25 mouse cellular contexts compared by ENCODE assay signal in genomic region chr10:28550549-28550948, GRCm38 (mm10).
DNase-seq lines count a peak whose midpoint lies in the region; ATAC-seq and TF ChIP-seq lines count a peak whose summit lies in the region.
"Had no signal": no experiment of that assay in that cellular context is flagged by ENCODE, and none has a peak within 500 bp of the region (broad histone marks: within the 10 kb centered on the region; RNA-seq: fewer than 3 reads in every experiment).

No protein-coding gene starts in this region.

- H3K27me3 ChIP-seq in embryonic facial prominence, embryonic 11.5 days (ENCODE audit: control insufficient read depth, insufficient read depth, low read length), result no peaks in the 10 kb centered on the region
- no peaks in the 10 kb centered on the region for H3K27me3 ChIP-seq in embryonic facial prominence, embryonic 10.5 days (replicated peaks; ENCODE audit: low read depth, poor library complexity, severe bottlenecking)
- H3K27me3 ChIP-seq in MEL (ENCODE audit: control insufficient read depth in 1 of 2, insufficient read depth in 2 of 2, low read length in 2 of 2), result no peaks in the 10 kb centered on the region
- no peaks in the 10 kb centered on the region for H3K27me3 ChIP-seq in midbrain, embryonic 14.5 days (ENCODE audit: control insufficient read depth, insufficient read depth, low read length)
- H3K27me3 ChIP-seq in kidney, embryonic 15.5 days, result no peaks in the 10 kb centered on the region
- H3K27me3 ChIP-seq: embryonic facial prominence, embryonic 12.5 days; embryonic facial prominence, embryonic 15.5 days; hindbrain, embryonic 12.5 days; hindbrain, embryonic 15.5 days had no signal

- no peak overlapping the region for H3K4me2 ChIP-seq in embryonic facial prominence, embryonic 11.5 days (ENCODE audit: low read depth, low read length)
- H3K4me2 ChIP-seq in midbrain, embryonic 14.5 days (ENCODE audit: low read length), result no peak overlapping the region
- H3K4me2 ChIP-seq in kidney, embryonic 15.5 days, result no peak overlapping the region
- H3K4me2 ChIP-seq: embryonic facial prominence, embryonic 12.5 days; embryonic facial prominence, embryonic 15.5 days; heart, embryonic 11.5 days; hindbrain, embryonic 12.5 days; hindbrain, embryonic 15.5 days had no signal

- no peak for TF ChIP-seq CTCF in MEL (IDR thresholded peaks at IDR 0.05 in 2 of 3, conservative IDR thresholded peaks at IDR 0.05 in 1 of 3; ENCODE audit: control insufficient read depth in 1 of 3, insufficient read depth in 1 of 3, low read depth in 2 of 3, low read length in 3 of 3, poor library complexity in 1 of 3, severe bottlenecking in 1 of 3)
- TF ChIP-seq CTCF in brain, embryonic 14.5 days (IDR thresholded peaks at IDR 0.05; ENCODE audit: borderline replicate concordance, extremely low read depth, insufficient read depth, insufficient read length), result no peak

- H3K4me3 ChIP-seq in embryonic facial prominence, embryonic 11.5 days (ENCODE audit: low read depth, low read length), result no peak overlapping the region
- H3K4me3 ChIP-seq in embryonic facial prominence, embryonic 10.5 days, result no peak overlapping the region
- H3K4me3 ChIP-seq in MEL (ENCODE audit: control insufficient read depth in 1 of 2, insufficient read depth in 1 of 2, low read depth in 2 of 2, low read length in 2 of 2), result no peak overlapping the region
- H3K4me3 ChIP-seq in midbrain, embryonic 14.5 days (replicated peaks; ENCODE audit: low read depth, low read length), result no peak overlapping the region
- H3K4me3 ChIP-seq in kidney, embryonic 15.5 days (replicated peaks), result no peak overlapping the region
- H3K4me3 ChIP-seq: embryonic facial prominence, embryonic 12.5 days; embryonic facial prominence, embryonic 15.5 days; gastrocnemius, adult 2 months; hindbrain, embryonic 12.5 days; hindbrain, embryonic 15.5 days had no signal

- H3K4me1 ChIP-seq in embryonic facial prominence, embryonic 11.5 days (ENCODE audit: control insufficient read depth, insufficient read depth, low read length), result no peaks in the 10 kb centered on the region
- H3K4me1 ChIP-seq in embryonic facial prominence, embryonic 10.5 days, result no peaks in the 10 kb centered on the region; the same call in 1 of the 2 replicates
- H3K4me1 ChIP-seq in MEL (ENCODE audit: control insufficient read depth in 1 of 2, insufficient read depth in 2 of 2, low read length in 2 of 2), result peaks cover 0 to 3% of the 10 kb centered on the region in 2 experiments; a peak in 1 of 4 replicates
- H3K4me1 ChIP-seq in midbrain, embryonic 14.5 days (ENCODE audit: control insufficient read depth, insufficient read depth, low read length), result 0 out of 2 replicates have a peak, but pooled peaks cover 2% of the 10 kb centered on the region
- H3K4me1 ChIP-seq in kidney, embryonic 15.5 days, result no peaks in the 10 kb centered on the region
- H3K4me1 ChIP-seq: embryonic facial prominence, embryonic 12.5 days; embryonic facial prominence, embryonic 15.5 days; hindbrain, embryonic 12.5 days; hindbrain, embryonic 15.5 days had no signal

- H3K79me2 ChIP-seq in MEL (ENCODE audit: control insufficient read depth, insufficient read depth, low read length, poor library complexity), result no peaks in the 10 kb centered on the region

- DNase-seq in embryonic facial prominence, embryonic 11.5 days (ENCODE audit: low spot score), result peak; percentile 15
- DNase-seq in embryonic facial prominence, embryonic 10.5 days (ENCODE audit: low spot score), result no peak
- peak; percentile 12 for DNase-seq in MEL (ENCODE audit: low read depth, low spot score)
- DNase-seq in brain, embryonic 14.5 days (ENCODE audit: low read depth), result peak; percentile 49
- DNase-seq in midbrain, embryonic 14.5 days, result peak; percentile 58
- DNase-seq in left cerebral cortex, adult 8-10 months (ENCODE audit: low spot score in 2 of 2), result no peak
- no peak for DNase-seq in lung, postnatal 10 days
- DNase-seq: adrenal gland, postnatal 10 days; cerebellum, adult 11-12 months; cerebellum, adult 8-10 months; cerebellum, postnatal 10 days; cerebellum, postnatal 36 days; embryo, embryonic 11 days; forebrain, postnatal 0 days; gastrocnemius, adult 2 months; gastrocnemius, postnatal 14 days; heart, adult 11 months had no signal

- no peak for ATAC-seq in embryonic facial prominence, embryonic 11.5 days (replicated peaks; ENCODE audit: insufficient number of reproducible peaks, low FRiP score, low TSS enrichment, low read depth)
- no peak; the same call in 1 of the 2 replicates for ATAC-seq in midbrain, embryonic 14.5 days (ENCODE audit: low FRiP score, low TSS enrichment)
- ATAC-seq in kidney, embryonic 15.5 days (replicated peaks; ENCODE audit: low FRiP score), result no peak
- ATAC-seq: activated CD4-positive, CD25-positive, alpha-beta regulatory T cell, adult 4 months; forebrain, embryonic 14.5 days; forebrain, postnatal 0 days had no signal

- no peaks in the 10 kb centered on the region for H3K36me3 ChIP-seq in embryonic facial prominence, embryonic 11.5 days (replicated peaks; ENCODE audit: control insufficient read depth, insufficient read depth, low read depth, low read length)
- H3K36me3 ChIP-seq in embryonic facial prominence, embryonic 10.5 days (replicated peaks), result no peaks in the 10 kb centered on the region
- H3K36me3 ChIP-seq in MEL (ENCODE audit: control insufficient read depth in 1 of 2, insufficient read depth in 2 of 2, low read length in 2 of 2), result no peaks in the 10 kb centered on the region
- H3K36me3 ChIP-seq in midbrain, embryonic 14.5 days (ENCODE audit: control insufficient read depth, insufficient read depth, low read length), result no peaks in the 10 kb centered on the region
- H3K36me3 ChIP-seq in kidney, embryonic 15.5 days, result no peaks in the 10 kb centered on the region
- H3K36me3 ChIP-seq: embryonic facial prominence, embryonic 12.5 days; embryonic facial prominence, embryonic 15.5 days; hindbrain, embryonic 12.5 days; hindbrain, embryonic 15.5 days had no signal

- no peak overlapping the region for H3K27ac ChIP-seq in embryonic facial prominence, embryonic 11.5 days (replicated peaks; ENCODE audit: low read depth, low read length)
- no peak overlapping the region for H3K27ac ChIP-seq in embryonic facial prominence, embryonic 10.5 days (replicated peaks)
- H3K27ac ChIP-seq in MEL (ENCODE audit: control insufficient read depth, low read depth, low read length), result no peak overlapping the region
- no peak overlapping the region for H3K27ac ChIP-seq in midbrain, embryonic 14.5 days (replicated peaks; ENCODE audit: low read depth, low read length)
- no peak overlapping the region for H3K27ac ChIP-seq in kidney, embryonic 15.5 days
- H3K27ac ChIP-seq: embryonic facial prominence, embryonic 12.5 days; embryonic facial prominence, embryonic 15.5 days; gastrocnemius, adult 2 months; hindbrain, embryonic 12.5 days; hindbrain, embryonic 15.5 days had no signal

- no peak for TF ChIP-seq RAD21 in MEL (IDR thresholded peaks at IDR 0.05; ENCODE audit: low read depth, low read length)

- TF ChIP-seq EP300 in MEL (IDR thresholded peaks at IDR 0.05; ENCODE audit: low read depth in 1 of 2, low read length in 2 of 2), result peak in 1 of 2 experiments; percentile 11; a peak in 1 of 4 replicates

- H3K9me3 ChIP-seq in embryonic facial prominence, embryonic 11.5 days (replicated peaks; ENCODE audit: control insufficient read depth, low read length), result no peaks in the 10 kb centered on the region
- no peaks in the 10 kb centered on the region for H3K9me3 ChIP-seq in embryonic facial prominence, embryonic 10.5 days
- H3K9me3 ChIP-seq in MEL (replicated peaks; ENCODE audit: insufficient read depth, low read length), result no peaks in the 10 kb centered on the region
- H3K9me3 ChIP-seq in midbrain, embryonic 14.5 days (ENCODE audit: control insufficient read depth, low read length), result no peaks in the 10 kb centered on the region
- H3K9me3 ChIP-seq in kidney, embryonic 15.5 days (replicated peaks), result no peaks in the 10 kb centered on the region
- H3K9me3 ChIP-seq: embryonic facial prominence, embryonic 12.5 days; embryonic facial prominence, embryonic 15.5 days; hindbrain, embryonic 12.5 days; hindbrain, embryonic 15.5 days had no signal

- 47% methylated on average over 4 of the region's 4 CpGs for WGBS in embryonic facial prominence, embryonic 11.5 days
- 63% methylated on average over 4 of the region's 4 CpGs for WGBS in embryonic facial prominence, embryonic 10.5 days
- WGBS in midbrain, embryonic 14.5 days, result 24% methylated on average over 4 of the region's 4 CpGs
- 43% methylated on average over 4 of the region's 4 CpGs for WGBS in kidney, embryonic 15.5 days

- H3K9ac ChIP-seq in embryonic facial prominence, embryonic 11.5 days (replicated peaks; ENCODE audit: low read length), result no peak overlapping the region
- no peak overlapping the region for H3K9ac ChIP-seq in MEL (ENCODE audit: control insufficient read depth, low read depth, low read length, poor library complexity, severe bottlenecking)
- no peak overlapping the region for H3K9ac ChIP-seq in midbrain, embryonic 14.5 days (replicated peaks; ENCODE audit: low read length)
- H3K9ac ChIP-seq in kidney, embryonic 15.5 days, result no peak overlapping the region
- H3K9ac ChIP-seq: embryonic facial prominence, embryonic 12.5 days; embryonic facial prominence, embryonic 15.5 days; forebrain, postnatal 0 days; hindbrain, embryonic 12.5 days; hindbrain, embryonic 15.5 days had no signal

- TF ChIP-seq POLR2A in MEL (IDR thresholded peaks at IDR 0.05; ENCODE audit: control insufficient read depth in 1 of 2, insufficient read depth in 1 of 2, low read depth in 1 of 2, low read length in 2 of 2, poor library complexity in 1 of 2), result no peak
- no peak for TF ChIP-seq POLR2A in brain, embryonic 14.5 days (IDR thresholded peaks at IDR 0.05; ENCODE audit: borderline replicate concordance, extremely low read depth, insufficient read depth, insufficient read length, poor library complexity, severe bottlenecking)

TF ChIP-seq in MEL, 35 proteins besides CTCF, POLR2A, EP300 and RAD21:
- TF ChIP-seq MAX (IDR thresholded peaks at IDR 0.05; ENCODE audit: low read length), result no peak
- no peak for TF ChIP-seq MAZ (IDR thresholded peaks at IDR 0.05; ENCODE audit: low read depth, low read length)
- TF ChIP-seq CHD2 (IDR thresholded peaks at IDR 0.05; ENCODE audit: low read length), result no peak
- TF ChIP-seq TCF12 (IDR thresholded peaks at IDR 0.05; ENCODE audit: low read depth, low read length), result no peak
- no peak for TF ChIP-seq POLR2AphosphoS2 (IDR thresholded peaks at IDR 0.05; ENCODE audit: low read length)

Comparison
In these comparisons a context has a peak if more than half of its experiments do, and no peak if none do; other contexts are left out.
1. DNase-seq: peak in embryonic facial prominence, embryonic 11.5 days (single experiment), MEL (single experiment), brain, embryonic 14.5 days (single experiment) and midbrain, embryonic 14.5 days (single experiment); none in embryonic facial prominence, embryonic 10.5 days (single experiment), left cerebral cortex, adult 8-10 months (0 of 2) and lung, postnatal 10 days (single experiment).